Mouse (Mus musculus): ENCODE results near the gene Ppp2r5c. TPM values are rescaled to one million over a fixed set of nuclear protein-coding genes. Genes with fewer than 3 reads are reported as not detected.

Ppp2r5c gene
- total RNA-seq (2023), result 134 TPM

GRCm38 (mm10) chr12:110446290-110447170 is at the start of gene Ppp2r5c:
TSS of gene Ppp2r5c (plus strand) at chr12:110447120.

GRCm38 (mm10) chr12:110601241-110602218 is 154.6 kb downstream of the Ppp2r5c start, which contains the start of gene Dync1h1:
TSS of gene Dync1h1 (plus strand) at chr12:110601452.

Other genes with a start within 250 kb of the Ppp2r5c start
- gene Dio3, start 168.1 kb upstream of the Ppp2r5c start, total RNA-seq (2023), result not detected
- gene Dync1h1, start 154.3 kb downstream of the Ppp2r5c start, total RNA-seq (2023), result 168 TPM
- gene 1700001K19Rik, start 235.5 kb downstream of the Ppp2r5c start, total RNA-seq (2023), result not detected

Data from CD4-positive naive resting alpha-beta T cell, adult 76 days (primary cell).